Comparison of ENCODE assay signal across 24 mouse cellular contexts in genomic region chr4:32257686-32258085, GRCm38 (mm10). TPM values are rescaled to one million over a fixed set of nuclear protein-coding genes. Genes with fewer than 3 reads are reported as not detected.
A peak's percentile ranks its signal among the peaks of the same experiment; 100 is the strongest.
DNase-seq lines count a peak whose midpoint lies in the region; ATAC-seq and TF ChIP-seq lines count a peak whose summit lies in the region.
"Had no signal": no experiment of that assay in that cellular context is flagged by ENCODE, and none has a peak within 500 bp of the region (broad histone marks: within the 10 kb centered on the region; RNA-seq: fewer than 3 reads in every experiment).

No protein-coding gene starts in this region.

- no peaks in the 10 kb centered on the region for H3K27me3 ChIP-seq in lung, postnatal 0 days (replicated peaks; ENCODE audit: insufficient read depth, low read length)
- no peaks in the 10 kb centered on the region for H3K27me3 ChIP-seq in hindbrain, embryonic 11.5 days (ENCODE audit: control insufficient read depth, insufficient read depth, low read length)
- H3K27me3 ChIP-seq: hindbrain, embryonic 13.5 days; limb, embryonic 15.5 days; midbrain, embryonic 13.5 days; stomach, embryonic 15.5 days had no signal

- no peaks in the 10 kb centered on the region for H3K4me1 ChIP-seq in lung, postnatal 0 days (ENCODE audit: insufficient read depth, low read depth, low read length)
- H3K4me1 ChIP-seq in bone marrow, adult 2 months (ENCODE audit: control insufficient read depth, insufficient read depth, low read length): peaks cover under 1% of the 10 kb centered on the region
- no peaks in the 10 kb centered on the region for H3K4me1 ChIP-seq in hindbrain, embryonic 11.5 days (replicated peaks; ENCODE audit: control insufficient read depth, insufficient read depth, low read length)
- H3K4me1 ChIP-seq: stomach, embryonic 15.5 days had no signal

- TF ChIP-seq EP300 in lung, postnatal 0 days (IDR thresholded peaks at IDR 0.05): no peak

- DNase-seq in lung, postnatal 0 days (ENCODE audit: low spot score): no peak
- DNase-seq in lung, postnatal 10 days: no peak
- DNase-seq in thymus, postnatal 14 days: peak; percentile 54
- no peak for DNase-seq in cerebellum, postnatal 25 days
- no peak for DNase-seq in hindbrain, embryonic 11.5 days (ENCODE audit: low spot score)
- DNase-seq in c-Kit-positive CD71-positive TER-119-positive erythroid progenitor cells, embryonic 14.5 days (ENCODE audit: low spot score): no peak
- DNase-seq: adrenal gland, postnatal 10 days; cerebellum, adult 9-10 months; heart, postnatal 14 days; kidney, adult 2 months; layer of hippocampus, adult 9-11 months; lung, embryonic 14.5 days; retina, postnatal 1 day; right cerebral cortex, postnatal 25 days had no signal

- H3K9ac ChIP-seq in lung, postnatal 0 days (replicated peaks; ENCODE audit: low read depth): no peak overlapping the region
- no peak overlapping the region for H3K9ac ChIP-seq in hindbrain, embryonic 11.5 days (ENCODE audit: low read depth, low read length)
- H3K9ac ChIP-seq: hindbrain, embryonic 13.5 days; limb, embryonic 15.5 days; liver, embryonic 14.5 days; lung, embryonic 14.5 days; midbrain, embryonic 13.5 days; stomach, embryonic 15.5 days had no signal

- TF ChIP-seq CTCF in lung, postnatal 0 days (IDR thresholded peaks at IDR 0.05): no peak
- TF ChIP-seq CTCF in bone marrow, adult 2 months (IDR thresholded peaks at IDR 0.05; ENCODE audit: control insufficient read depth, insufficient read depth, low read length): no peak

- TF ChIP-seq POLR2A in bone marrow, adult 2 months (IDR thresholded peaks at IDR 0.05; ENCODE audit: borderline replicate concordance, control insufficient read depth, low read depth, low read length): no peak

- no peak overlapping the region for H3K4me3 ChIP-seq in lung, postnatal 0 days (ENCODE audit: low read depth, low read length)
- H3K4me3 ChIP-seq in bone marrow, adult 2 months (replicated peaks; ENCODE audit: control insufficient read depth, low read depth, low read length): no peak overlapping the region
- H3K4me3 ChIP-seq in hindbrain, embryonic 11.5 days (ENCODE audit: low read depth, low read length): no peak overlapping the region
- H3K4me3 ChIP-seq: forebrain, embryonic 10.5 days; hindbrain, embryonic 13.5 days; limb, embryonic 15.5 days; midbrain, embryonic 13.5 days; stomach, embryonic 15.5 days had no signal

- no peaks in the 10 kb centered on the region for H3K9me3 ChIP-seq in lung, postnatal 0 days (ENCODE audit: low read length)
- H3K9me3 ChIP-seq in hindbrain, embryonic 11.5 days (ENCODE audit: control insufficient read depth, low read length): no peaks in the 10 kb centered on the region
- H3K9me3 ChIP-seq: forebrain, embryonic 10.5 days; hindbrain, embryonic 13.5 days; limb, embryonic 15.5 days; midbrain, embryonic 13.5 days; stomach, embryonic 15.5 days had no signal

- no peak overlapping the region for H3K4me2 ChIP-seq in lung, postnatal 0 days (replicated peaks; ENCODE audit: low read depth, low read length)
- H3K4me2 ChIP-seq in hindbrain, embryonic 11.5 days (replicated peaks; ENCODE audit: low read depth, low read length): no peak overlapping the region
- H3K4me2 ChIP-seq: hindbrain, embryonic 13.5 days; limb, embryonic 15.5 days; lung, embryonic 14.5 days; midbrain, embryonic 13.5 days; stomach, embryonic 15.5 days had no signal

- 51% methylated on average over 12 of the region's 12 CpGs for WGBS in lung, postnatal 0 days
- WGBS in bone marrow, adult 2 months: 12% methylated on average over 12 of the region's 12 CpGs
- 72% methylated on average over 12 of the region's 12 CpGs for WGBS in hindbrain, embryonic 11.5 days

- peak; percentile 53; the same call in 1 of the 2 replicates for ATAC-seq in lung, postnatal 0 days
- ATAC-seq in inflammation-experienced regulatory T-cells, adult 6 months: peak; percentile 52
- no peak for ATAC-seq in hindbrain, embryonic 11.5 days (ENCODE audit: low FRiP score)
- ATAC-seq: forebrain, embryonic 16.5 days; midbrain, embryonic 13.5 days had no signal

- no peaks in the 10 kb centered on the region for H3K36me3 ChIP-seq in lung, postnatal 0 days (ENCODE audit: insufficient read depth, low read length)
- no peaks in the 10 kb centered on the region for H3K36me3 ChIP-seq in hindbrain, embryonic 11.5 days (ENCODE audit: control insufficient read depth, insufficient read depth, low read length)
- H3K36me3 ChIP-seq: forebrain, embryonic 10.5 days; hindbrain, embryonic 13.5 days; limb, embryonic 15.5 days; midbrain, embryonic 13.5 days; stomach, embryonic 15.5 days had no signal

- no peak overlapping the region for H3K27ac ChIP-seq in lung, postnatal 0 days (ENCODE audit: low read length)
- H3K27ac ChIP-seq in bone marrow, adult 2 months (ENCODE audit: control insufficient read depth, insufficient read depth, low read depth, low read length, poor library complexity): peak overlapping the region; percentile 39
- no peak overlapping the region for H3K27ac ChIP-seq in hindbrain, embryonic 11.5 days (ENCODE audit: low read depth, low read length)
- H3K27ac ChIP-seq: forebrain, embryonic 10.5 days; hindbrain, embryonic 13.5 days; kidney, postnatal 0 days; limb, embryonic 15.5 days; liver, embryonic 14.5 days; midbrain, embryonic 13.5 days; stomach, embryonic 15.5 days had no signal

RNA-seq across cellular contexts. Expression of gene Bach2, which starts 19.1 kb away (rescaled TPM):
- polyA plus RNA-seq in lung, postnatal 0 days (2015; fragmentation: Nextera tagmentation; extraction: Ambion mirVana): 8.7 and 8.8 TPM in 2 replicates
- polyA plus RNA-seq in bone marrow, adult 2 months (2011; ENCODE audit: insufficient read depth, insufficient read length, low replicate concordance, missing spikeins): 36.4 and 57.6 TPM in 2 replicates
- 10 to 100 TPM in 2 of 3 experiments, 1 to 10 TPM in 1; 1.9 to 18.4 (median 14.6) TPM for polyA plus RNA-seq in inflammation-experienced regulatory T-cells, adult 6 months (2017; shearing (Covaris generic))
- 23.8 and 23.9 TPM in 2 replicates for polyA plus RNA-seq in hindbrain, embryonic 11.5 days (2014; fragmentation: Nextera tagmentation; extraction: Ambion mirVana)
